Mouse (Mus musculus) mouse embryonic stem cell (cell line): Measurements from ENCODE around the gene Sdhd.

Experiments used
- in situ Hi-C, 2 experiments: fragments of 300-500 bp; cut with MboI; formaldehyde crosslinking; loops; 1 replicate in 1 of 2; 3 replicates in 1 of 2; pipeline ENCODE4 v1.14.3; 2019 to 2020; ENCODE audit warnings: low sequenced_read_pairs in 2 of 2, low pct_unique_long_range_greater_than_20kb in 1 of 2, mixed read lengths in 1 of 2; ENCODE audit not compliant: unreplicated experiment in 1 of 2

Sdhd gene

DNA sequence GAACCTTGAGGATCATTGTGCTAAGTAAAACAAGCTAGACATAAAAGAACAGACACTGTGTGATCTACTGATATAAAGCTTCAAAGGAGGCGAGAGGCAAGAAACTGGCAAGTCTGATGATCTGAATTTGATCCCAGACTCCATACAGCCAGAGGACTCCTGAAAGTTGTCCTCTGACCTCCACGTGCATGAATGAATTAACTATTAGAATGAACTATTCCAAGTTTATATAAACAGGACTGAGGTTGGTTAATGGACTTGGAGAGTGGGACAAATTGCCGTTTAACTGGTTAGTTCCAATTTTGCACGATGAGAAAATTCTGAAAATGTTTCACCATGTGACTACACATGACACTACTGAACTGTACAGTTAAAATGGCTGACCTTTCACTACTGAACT is 54.7 kb downstream of the Sdhd start:
- in situ Hi-C loops: no loop called here

- in situ Hi-C loops: no loop called here
These were observed 55.6 kb downstream of the Sdhd start for GRCm38 (mm10) chr9:50547859-50548478.
